Mouse (Mus musculus) erythroblast, adult 5-6 weeks (primary cell): Measurements from ENCODE around the gene Bckdk. TPM values are rescaled to one million over a fixed set of nuclear protein-coding genes. Genes with fewer than 3 reads are reported as not detected.
"Not testable (repeated sequence)": the region's sequence is repeated elsewhere in the genome, so short reads cannot be mapped to it uniquely, and the experiment has no call there.

Experiments
- ATAC-seq: replicated peaks from 2 replicates; pipeline ENCODE4 v1.8.0; 2016; ENCODE audit warnings: moderate number of reproducible peaks, mild to moderate bottlenecking, moderate TSS enrichment, inconsistent platforms; ENCODE audit not compliant: poor library complexity, low FRiP score, severe bottlenecking
- total RNA-seq, 2 experiments: library from RNA; stranded (forward) in 1 of 2; stranded (reverse) in 1 of 2; fragments of 150-400 nt in 1 of 2; fragments of 200-764, 138-1000 nt in 1 of 2; gene quantifications; 2 replicates each; pipeline versions ENCODE4 v1.2.3 to v1.2.4; 2015 to 2017; ENCODE audit warnings: low replicate concordance in 2 of 2

Gene Bckdk
- total RNA-seq, 2 experiments from 2014 or later: 12.9 to 43.8 TPM

GRCm38 (mm10) chr7:127894480-127894879 is 9.4 kb upstream of the Bckdk start:
- no peak for ATAC-seq

GRCm38 (mm10) chr7:127895442-127895841 is 8.4 kb upstream of the Bckdk start, which contains the start of the genes Gm21974 and Vkorc1:
Gm21974 (minus strand) TSS chr7:127895454.
Vkorc1 (minus strand) TSS chr7:127895617.
- ATAC-seq: peak; percentile 94

- not testable (repeated sequence) for ATAC-seq
Observed at GRCm38 (mm10) chr7:127895891-127896290, 8.0 kb upstream of the Bckdk start.

- ATAC-seq: peak; percentile 57; the same call in 1 of the 2 replicates
Observed at GRCm38 (mm10) chr7:127896384-127896783, 7.5 kb upstream of the Bckdk start.

- ATAC-seq: no peak
Observed at GRCm38 (mm10) chr7:127897542-127897941, 6.3 kb upstream of the Bckdk start.

- no peak for ATAC-seq
Observed at GRCm38 (mm10) chr7:127898179-127898956, 5.5 kb upstream of the Bckdk start.

GRCm38 (mm10) chr7:127899997-127900396 is 3.9 kb upstream of the Bckdk start:
- no peak for ATAC-seq

- ATAC-seq: no peak
Observed at GRCm38 (mm10) chr7:127901772-127902171, 2.1 kb upstream of the Bckdk start.

GRCm38 (mm10) chr7:127907939-127908338 is 4.1 kb downstream of the Bckdk start:
- no peak for ATAC-seq

GRCm38 (mm10) chr7:127908656-127909055 is 4.8 kb downstream of the Bckdk start:
- no peak for ATAC-seq

- ATAC-seq: peak; percentile 98
Observed at GRCm38 (mm10) chr7:127912190-127912871, 8.4 kb downstream of the Bckdk start, which contains the start of gene Kat8. Kat8 (plus strand) TSS chr7:127912516.

- ATAC-seq: no peak
Observed at GRCm38 (mm10) chr7:127912938-127913337, 9.1 kb downstream of the Bckdk start.

GRCm38 (mm10) chr7:127915293-127915692 is 11.4 kb downstream of the Bckdk start:
- ATAC-seq: no peak

- 0 out of 2 replicates have a peak, but pooled peaks have one; percentile 48 for ATAC-seq
Observed at GRCm38 (mm10) chr7:127918203-127918602, 14.3 kb downstream of the Bckdk start.

GRCm38 (mm10) chr7:127919290-127919689 is 15.4 kb downstream of the Bckdk start:
- no peak for ATAC-seq

- no peak for ATAC-seq
Observed at GRCm38 (mm10) chr7:127921516-127921915, 17.6 kb downstream of the Bckdk start.

GRCm38 (mm10) chr7:127922451-127923275 is 18.8 kb downstream of the Bckdk start:
- no peak for ATAC-seq

- ATAC-seq: no peak
Observed at GRCm38 (mm10) chr7:127923714-127924113, 19.8 kb downstream of the Bckdk start.

GRCm38 (mm10) chr7:127925252-127925651 is 21.4 kb downstream of the Bckdk start:
- ATAC-seq: no peak

GRCm38 (mm10) chr7:127926066-127926465 is 22.2 kb downstream of the Bckdk start:
- ATAC-seq: no peak
